Mouse (Mus musculus): ENCODE measurements at regions not wholly inside any gene's neighbourhood (a gene's known extent, or its start where the extent isn't known, plus 50 kb on each side); places are given as distances from the start of the nearest gene placed in this dataset.

GRCm38 (mm10) chr8:77983476-77983875 lies 229.6 kb upstream of the Ttc29 start:
- 66% methylated on average over 3 of the region's 3 CpGs for WGBS
- Histone ChIP-seq H3K9ac (no peak overlapping the region), H3K4me2 (replicated peaks) (no peak overlapping the region), H3K4me3 (no peak overlapping the region), H3K4me1 (no peaks in the 10 kb centered on the region), H3K27ac (no peak overlapping the region), H3K27me3 (no peaks in the 10 kb centered on the region), H3K9me3 (no peaks in the 10 kb centered on the region), H3K36me3 (no peaks in the 10 kb centered on the region)
- no peak for ATAC-seq (ENCODE audit: insufficient number of reproducible peaks, insufficient read depth, low FRiP score, low TSS enrichment)

DNA sequence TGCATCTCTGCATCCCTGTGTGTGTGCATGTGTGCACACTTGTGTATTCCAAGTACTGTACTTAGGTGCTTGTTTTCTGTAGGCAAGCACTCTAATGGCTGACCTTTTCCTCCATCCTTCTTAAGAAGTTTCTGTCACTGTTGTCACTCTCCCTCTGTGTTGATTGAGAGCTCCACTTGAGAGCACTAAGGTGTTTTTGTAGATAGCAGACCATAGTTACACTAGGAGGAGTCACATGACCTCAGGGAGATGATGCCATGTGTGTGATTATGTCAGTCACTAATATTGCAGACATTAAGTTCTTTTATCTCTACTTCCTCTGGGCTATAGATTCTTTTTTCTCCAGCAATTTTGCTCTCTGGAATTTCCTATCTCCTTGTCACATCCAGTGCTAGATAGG lies 225.9 kb upstream of the Ttc29 start:
- no peaks in the 10 kb centered on the region for H3K4me1 ChIP-seq

DNA sequence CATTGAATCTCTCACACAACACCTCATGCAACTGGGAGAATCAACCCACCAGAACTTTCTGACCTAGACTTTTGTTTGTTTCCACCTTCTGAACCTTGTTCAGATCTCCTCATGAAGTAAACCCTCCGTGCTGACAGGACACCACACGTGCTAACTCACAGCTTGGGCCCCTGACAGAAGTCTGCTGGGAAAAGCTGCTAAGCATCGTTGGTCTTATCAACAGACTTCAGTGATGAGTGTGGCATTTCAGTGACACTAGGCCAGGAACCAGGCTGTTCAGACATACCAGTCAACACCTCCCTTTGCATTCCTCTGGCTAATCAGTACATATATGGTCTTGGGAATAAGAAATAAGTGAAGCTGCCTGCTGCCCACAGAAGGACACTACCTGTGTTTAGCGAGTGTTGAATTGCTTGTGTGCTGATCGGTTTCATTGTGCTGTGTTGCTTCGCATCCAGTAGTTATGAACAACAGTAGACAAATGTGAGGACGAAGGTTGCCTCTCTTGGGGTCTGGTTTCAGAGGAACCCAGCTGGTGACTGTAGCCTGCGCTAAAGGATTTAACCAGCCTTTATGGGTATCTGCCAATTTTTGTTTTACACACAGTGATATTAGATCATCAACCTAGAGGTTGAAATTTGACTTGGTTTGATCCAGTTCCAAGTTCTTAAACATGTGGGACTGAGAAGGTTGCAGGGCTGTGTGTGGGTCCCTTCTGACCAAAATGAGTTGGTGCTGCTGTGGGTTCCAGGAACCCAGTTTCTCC lies 224.6 kb upstream of the Ttc29 start:
- H3K9ac ChIP-seq: no peak overlapping the region
- no peak overlapping the region for H3K4me2 ChIP-seq (replicated peaks)
- no peak for ATAC-seq (ENCODE audit: insufficient number of reproducible peaks, insufficient read depth, low FRiP score, low TSS enrichment)
- H3K27ac ChIP-seq: no peak overlapping the region
- H3K27me3 ChIP-seq: no peaks in the 10 kb centered on the region
- H3K4me1 ChIP-seq: no peaks in the 10 kb centered on the region
- H3K36me3 ChIP-seq: no peaks in the 10 kb centered on the region
- H3K9me3 ChIP-seq: 0 out of 2 replicates have a peak, but pooled peaks cover 1% of the 10 kb centered on the region
- WGBS: 79% methylated on average over 8 of the region's 8 CpGs
- no peak overlapping the region for H3K4me3 ChIP-seq

More for the DNA sequence above, 225.9 kb upstream of the Ttc29 start:
- Histone ChIP-seq H3K27me3 (no peaks in the 10 kb centered on the region), H3K4me3 (no peak overlapping the region), H3K4me2 (replicated peaks) (no peak overlapping the region), H3K9ac (no peak overlapping the region), H3K9me3 (no peaks in the 10 kb centered on the region), H3K36me3 (no peaks in the 10 kb centered on the region), H3K27ac (no peak overlapping the region)
- ATAC-seq (ENCODE audit: insufficient number of reproducible peaks, insufficient read depth, low FRiP score, low TSS enrichment): no peak

GRCm38 (mm10) chr8:77991050-77991449 lies 222.0 kb upstream of the Ttc29 start:
- H3K27me3 ChIP-seq: no peaks in the 10 kb centered on the region
- no peak overlapping the region for H3K9ac ChIP-seq
- 0 out of 2 replicates have a peak, but pooled peaks cover 3% of the 10 kb centered on the region for H3K9me3 ChIP-seq
- ATAC-seq (ENCODE audit: insufficient number of reproducible peaks, insufficient read depth, low FRiP score, low TSS enrichment): no peak
- no peaks in the 10 kb centered on the region for H3K4me1 ChIP-seq
- no peak overlapping the region for H3K4me2 ChIP-seq (replicated peaks)
- WGBS: 36% methylated on average over 4 of the region's 4 CpGs
- no peak overlapping the region for H3K27ac ChIP-seq
- H3K36me3 ChIP-seq: no peaks in the 10 kb centered on the region
- H3K4me3 ChIP-seq: no peak overlapping the region

DNA sequence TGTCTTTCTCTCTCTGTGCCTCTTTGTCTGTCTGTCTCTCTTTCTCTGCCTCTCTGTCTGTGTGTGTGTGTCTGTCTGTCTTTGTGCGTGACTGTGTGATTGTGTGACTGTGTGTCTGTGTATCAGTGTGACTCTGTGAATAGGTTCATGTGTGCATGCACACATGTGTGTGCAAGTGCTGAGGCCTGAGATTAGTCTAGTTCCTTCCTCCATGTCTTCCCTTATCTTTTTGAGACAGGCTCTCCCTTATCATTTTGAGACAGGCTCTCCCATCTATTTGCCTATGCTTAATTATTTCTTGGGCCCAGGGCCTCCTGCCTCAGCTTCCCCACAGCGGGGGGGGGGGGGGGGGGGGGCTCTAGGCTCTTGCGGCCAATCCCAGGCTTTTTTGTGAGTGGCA lies 212.8 kb upstream of the Ttc29 start:
- 88% methylated on average over 2 of the region's 3 CpGs for WGBS
- no peak overlapping the region for H3K4me2 ChIP-seq (replicated peaks)
- H3K9ac ChIP-seq: no peak overlapping the region
- ATAC-seq (ENCODE audit: insufficient number of reproducible peaks, insufficient read depth, low FRiP score, low TSS enrichment): no peak
- no peaks in the 10 kb centered on the region for H3K36me3 ChIP-seq
- H3K27ac ChIP-seq: no peak overlapping the region
- no peaks in the 10 kb centered on the region for H3K27me3 ChIP-seq
- H3K4me1 ChIP-seq: peaks cover 15% of the 10 kb centered on the region
- H3K4me3 ChIP-seq: no peak overlapping the region
- no peaks in the 10 kb centered on the region for H3K9me3 ChIP-seq

GRCm38 (mm10) chr8:78001656-78002055 lies 211.4 kb upstream of the Ttc29 start:
- WGBS: 37% methylated on average over 5 of the region's 5 CpGs
- H3K27ac ChIP-seq: peak overlapping the region; percentile 63
- no peaks in the 10 kb centered on the region for H3K36me3 ChIP-seq
- ATAC-seq (ENCODE audit: insufficient number of reproducible peaks, insufficient read depth, low FRiP score, low TSS enrichment): no peak
- no peak overlapping the region for H3K4me2 ChIP-seq (replicated peaks)
- no peaks in the 10 kb centered on the region for H3K27me3 ChIP-seq
- H3K9ac ChIP-seq: no peak overlapping the region
- no peak overlapping the region for H3K4me3 ChIP-seq
- peaks cover 15% of the 10 kb centered on the region for H3K4me1 ChIP-seq
- no peaks in the 10 kb centered on the region for H3K9me3 ChIP-seq

DNA sequence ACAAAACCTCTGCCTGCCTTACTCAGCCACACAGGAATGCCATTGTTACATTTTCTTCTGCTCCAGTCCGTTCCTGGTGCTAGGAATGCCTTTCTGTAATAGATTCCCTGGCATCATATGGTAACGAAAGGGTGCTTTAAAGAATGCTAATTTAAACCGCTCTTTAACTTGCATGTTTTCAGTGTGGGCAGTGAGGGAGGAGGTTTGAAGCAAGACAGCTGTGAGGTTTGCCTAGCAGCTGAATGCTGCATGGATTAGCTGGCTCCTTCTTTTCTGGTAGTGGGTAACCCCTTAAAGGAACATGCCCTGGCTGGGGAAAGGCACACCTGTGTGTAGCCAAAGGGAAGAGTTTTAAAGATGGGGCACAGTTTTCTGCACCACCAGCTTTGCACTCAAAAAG lies 211.0 kb upstream of the Ttc29 start:
- Histone ChIP-seq H3K4me3 (no peak overlapping the region), H3K9me3 (no peaks in the 10 kb centered on the region), H3K27ac (peak overlapping the region; percentile 63), H3K4me2 (replicated peaks) (no peak overlapping the region), H3K4me1 (peaks cover 15% of the 10 kb centered on the region), H3K36me3 (no peaks in the 10 kb centered on the region), H3K27me3 (no peaks in the 10 kb centered on the region), H3K9ac (no peak overlapping the region)
- ATAC-seq (ENCODE audit: insufficient number of reproducible peaks, insufficient read depth, low FRiP score, low TSS enrichment): 0 out of 2 replicates have a peak, but pooled peaks have one; percentile 47
- WGBS: 14% methylated on average over 3 of the region's 3 CpGs

- Histone ChIP-seq H3K36me3 (no peaks in the 10 kb centered on the region), H3K27ac (no peak overlapping the region), H3K4me3 (no peak overlapping the region), H3K4me2 (replicated peaks) (no peak overlapping the region), H3K4me1 (peaks cover 15% of the 10 kb centered on the region), H3K9ac (no peak overlapping the region), H3K9me3 (no peaks in the 10 kb centered on the region), H3K27me3 (no peaks in the 10 kb centered on the region)
- 15% methylated on average over 10 of the region's 10 CpGs for WGBS
- no peak for ATAC-seq (ENCODE audit: insufficient number of reproducible peaks, insufficient read depth, low FRiP score, low TSS enrichment)
Measured at GRCm38 (mm10) chr8:78003888-78004543, 209.1 kb upstream of the Ttc29 start.

GRCm38 (mm10) chr8:78004891-78005290 lies 208.2 kb upstream of the Ttc29 start:
- WGBS: 72% methylated on average over 12 of the region's 12 CpGs
- Histone ChIP-seq H3K4me1 (peaks cover 15% of the 10 kb centered on the region), H3K9me3 (no peaks in the 10 kb centered on the region), H3K9ac (no peak overlapping the region), H3K27me3 (no peaks in the 10 kb centered on the region), H3K4me3 (no peak overlapping the region), H3K4me2 (replicated peaks) (no peak overlapping the region), H3K27ac (no peak overlapping the region), H3K36me3 (no peaks in the 10 kb centered on the region)
- no peak for ATAC-seq (ENCODE audit: insufficient number of reproducible peaks, insufficient read depth, low FRiP score, low TSS enrichment)

DNA sequence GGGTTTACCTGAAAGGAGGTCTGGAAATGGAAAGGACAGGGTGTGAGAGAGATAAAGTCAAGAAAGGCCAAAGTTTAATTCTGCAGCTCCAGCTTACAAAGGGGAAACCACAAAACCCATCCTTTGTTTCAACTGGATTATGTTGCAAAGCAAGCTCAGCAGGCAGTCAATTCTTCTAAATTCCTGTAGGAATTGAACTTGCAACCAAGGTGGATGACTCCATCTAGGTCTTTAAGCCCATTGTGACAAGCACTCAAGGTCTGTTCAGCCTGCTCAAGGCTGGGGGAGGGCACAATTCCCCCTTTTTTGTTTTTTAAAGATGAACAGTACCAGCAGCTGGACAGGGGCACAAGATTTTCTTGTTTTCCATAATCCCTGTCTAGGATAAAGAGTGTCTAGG lies 200.0 kb upstream of the Ttc29 start:
- no peak for ATAC-seq (ENCODE audit: insufficient number of reproducible peaks, insufficient read depth, low FRiP score, low TSS enrichment)
- no peak overlapping the region for H3K4me3 ChIP-seq
- H3K9ac ChIP-seq: no peak overlapping the region

DNA sequence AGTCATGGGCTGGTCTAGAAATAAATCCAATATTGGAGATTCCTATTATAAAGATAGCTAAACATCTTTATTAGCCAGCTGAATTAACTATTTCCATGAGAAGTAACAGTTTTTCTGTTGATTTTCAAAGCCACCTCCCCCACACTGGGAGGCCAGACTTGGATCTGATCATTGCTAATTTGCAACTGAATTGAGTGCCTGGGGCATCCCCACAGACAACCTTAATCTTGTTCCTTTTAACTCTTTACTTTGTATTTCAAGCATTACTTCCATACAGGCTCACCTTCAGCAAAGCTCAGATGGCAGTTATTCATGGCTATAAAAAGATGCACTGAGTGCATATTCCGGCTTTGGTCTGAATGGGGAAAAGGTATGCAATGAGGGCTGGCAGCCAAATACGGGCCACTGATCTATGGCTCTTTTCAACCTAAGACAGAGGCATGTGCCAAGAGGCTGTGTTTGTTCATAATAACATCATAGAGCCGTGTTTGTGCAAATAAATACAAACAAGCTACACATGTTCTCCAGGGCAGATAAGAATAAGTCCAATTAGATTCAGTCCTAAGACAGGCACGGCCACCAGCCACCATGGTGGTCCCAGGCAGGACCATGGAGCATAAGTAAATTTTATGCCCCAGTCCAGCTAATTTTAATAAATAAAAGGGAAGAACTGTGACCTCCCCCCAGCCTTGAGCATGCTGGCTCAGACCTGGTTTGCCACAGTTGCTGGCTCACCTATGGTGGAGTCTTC lies 194.5 kb upstream of the Ttc29 start:
- no peak overlapping the region for H3K9ac ChIP-seq
- no peaks in the 10 kb centered on the region for H3K36me3 ChIP-seq
- H3K27me3 ChIP-seq: no peaks in the 10 kb centered on the region
- H3K27ac ChIP-seq: no peak overlapping the region
- H3K9me3 ChIP-seq: no peaks in the 10 kb centered on the region
- H3K4me3 ChIP-seq: no peak overlapping the region
- no peak overlapping the region for H3K4me2 ChIP-seq (replicated peaks)
- H3K4me1 ChIP-seq: peaks cover 10% of the 10 kb centered on the region
- ATAC-seq (ENCODE audit: insufficient number of reproducible peaks, insufficient read depth, low FRiP score, low TSS enrichment): no peak
- 82% methylated on average over 4 of the region's 4 CpGs for WGBS

More for the DNA sequence above, 200.0 kb upstream of the Ttc29 start:
- no peaks in the 10 kb centered on the region for H3K9me3 ChIP-seq
- no peaks in the 10 kb centered on the region for H3K36me3 ChIP-seq
- no peaks in the 10 kb centered on the region for H3K4me1 ChIP-seq
- no peak overlapping the region for H3K27ac ChIP-seq
- no peak overlapping the region for H3K4me2 ChIP-seq (replicated peaks)
- H3K27me3 ChIP-seq: no peaks in the 10 kb centered on the region

DNA sequence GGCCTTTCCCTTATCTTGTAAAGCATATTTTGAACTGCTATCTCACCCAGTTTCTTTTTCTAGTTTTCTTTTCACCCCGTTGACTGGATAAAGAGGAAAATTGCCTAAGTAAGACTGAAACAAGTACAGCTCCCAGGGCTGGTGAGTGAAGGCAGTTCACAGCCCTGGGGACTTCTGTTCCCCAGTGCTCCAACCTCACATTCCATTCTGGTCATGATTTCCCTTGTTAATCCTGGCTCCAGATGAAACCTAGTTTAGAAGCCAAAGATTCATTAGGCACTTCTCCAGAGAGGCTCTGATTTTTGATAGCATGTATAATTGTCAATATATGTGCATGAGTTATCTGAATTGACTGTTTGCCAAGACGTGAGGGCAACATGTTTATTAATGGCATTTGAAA lies 191.6 kb upstream of the Ttc29 start:
- Histone ChIP-seq H3K4me1 (peaks cover 13% of the 10 kb centered on the region), H3K9me3 (no peaks in the 10 kb centered on the region), H3K4me3 (no peak overlapping the region), H3K9ac (no peak overlapping the region), H3K27ac (no peak overlapping the region), H3K36me3 (no peaks in the 10 kb centered on the region), H3K4me2 (replicated peaks) (no peak overlapping the region), H3K27me3 (no peaks in the 10 kb centered on the region)
- ATAC-seq (ENCODE audit: insufficient number of reproducible peaks, insufficient read depth, low FRiP score, low TSS enrichment): no peak
- 70% methylated on average over 2 of the region's 2 CpGs for WGBS
